Mouse (Mus musculus) effector memory CD4-positive, alpha-beta T cell, adult 5 months (primary cell): Measurements from ENCODE around the gene Mrc1. TPM values are rescaled to one million over a fixed set of nuclear protein-coding genes. Genes with fewer than 3 reads are reported as not detected.

ENCODE experiments used
- polyA plus RNA-seq: library from polyadenylated mRNA; unstranded; fragments of 100-300 nt; shearing (Covaris generic); gene quantifications from one replicate; pipeline ENCODE4 v1.2.1, GENCODE M21; 2017

Gene Mrc1
- not detected for polyA plus RNA-seq

GRCm38 (mm10) chr2:14229149-14229548 is at the start of gene Mrc1:
Mrc1 (plus strand) TSS chr2:14229392.

Other genes starting within 250 kb of the Mrc1 start
- gene Hacd1, start 173.3 kb upstream of the Mrc1 start, polyA plus RNA-seq: not detected
- gene Stam, start 155.3 kb upstream of the Mrc1 start, polyA plus RNA-seq: 22.4 TPM
- not detected for gene Tmem236, start 54.9 kb upstream of the Mrc1 start, polyA plus RNA-seq
- not detected for gene Slc39a12, start 158.9 kb downstream of the Mrc1 start, polyA plus RNA-seq